ENCODE assay signal across 7 mouse cellular contexts in genomic region chr6:149409845-149410244, GRCm38 (mm10). TPM values are rescaled to one million over a fixed set of nuclear protein-coding genes. Genes with fewer than 3 reads are reported as not detected.
A peak's percentile ranks its signal among the peaks of the same experiment; 100 is the strongest.
DNase-seq lines count a peak whose midpoint lies in the region; ATAC-seq and TF ChIP-seq lines count a peak whose summit lies in the region.

No protein-coding gene starts in this region.

- no peak for DNase-seq in lung, embryonic 14.5 days
- DNase-seq in lung, adult 2 months = no peak
- no peak for DNase-seq in limb, embryonic 10.5 days (ENCODE audit: low spot score)
- DNase-seq in retina, postnatal 1 day = peak; percentile 12
- DNase-seq in layer of hippocampus, adult 9-11 months = no peak
- DNase-seq in gastrocnemius, postnatal 10 days = no peak

- no peaks in the 10 kb centered on the region for H3K36me3 ChIP-seq in lung, embryonic 14.5 days (ENCODE audit: insufficient read depth)
- H3K36me3 ChIP-seq in limb, embryonic 10.5 days = no peaks in the 10 kb centered on the region

- H3K9me3 ChIP-seq in lung, embryonic 14.5 days (ENCODE audit: low read depth, low read length) = no peaks in the 10 kb centered on the region
- H3K9me3 ChIP-seq in limb, embryonic 10.5 days (replicated peaks) = no peaks in the 10 kb centered on the region

- H3K4me1 ChIP-seq in lung, embryonic 14.5 days (ENCODE audit: insufficient read depth) = peaks cover 3% of the 10 kb centered on the region; the same call in 1 of the 2 replicates
- no peaks in the 10 kb centered on the region for H3K4me1 ChIP-seq in lung, adult 2 months (ENCODE audit: control insufficient read depth, insufficient read depth, low read length)
- 0 out of 2 replicates have a peak, but pooled peaks cover 2% of the 10 kb centered on the region for H3K4me1 ChIP-seq in embryonic fibroblast, embryonic 13.5 days (ENCODE audit: control insufficient read depth, insufficient read depth, low read length)
- H3K4me1 ChIP-seq in limb, embryonic 10.5 days = peaks cover 11% of the 10 kb centered on the region

- no peak overlapping the region for H3K9ac ChIP-seq in lung, embryonic 14.5 days

- WGBS in lung, embryonic 14.5 days = 17% methylated on average over 4 of the region's 4 CpGs
- 26% methylated on average over 4 of the region's 4 CpGs for WGBS in lung, adult 2 months
- 14% methylated on average over 4 of the region's 4 CpGs for WGBS in limb, embryonic 10.5 days

- no peak for TF ChIP-seq CTCF in lung, embryonic 14.5 days (IDR thresholded peaks at IDR 0.05; ENCODE audit: low read depth)
- no peak for TF ChIP-seq CTCF in lung, adult 2 months (IDR thresholded peaks at IDR 0.05; ENCODE audit: insufficient read depth, low read length)
- no peak for TF ChIP-seq CTCF in embryonic fibroblast, embryonic 13.5 days (IDR thresholded peaks at IDR 0.05; ENCODE audit: borderline replicate concordance, insufficient read depth, low read length)

- no peak overlapping the region for H3K27ac ChIP-seq in lung, embryonic 14.5 days (ENCODE audit: low read depth)
- H3K27ac ChIP-seq in embryonic fibroblast, embryonic 13.5 days (ENCODE audit: insufficient read depth, low read length) = no peak overlapping the region
- no peak overlapping the region for H3K27ac ChIP-seq in limb, embryonic 10.5 days

- peak overlapping the region; percentile 78 for H3K4me2 ChIP-seq in lung, embryonic 14.5 days

- ATAC-seq in lung, embryonic 14.5 days (ENCODE audit: insufficient read depth) = no peak

- TF ChIP-seq POLR2A in lung, adult 2 months (IDR thresholded peaks at IDR 0.05; ENCODE audit: borderline replicate concordance, extremely low read depth, low read depth, low read length) = no peak
- no peak for TF ChIP-seq POLR2A in embryonic fibroblast, embryonic 13.5 days (IDR thresholded peaks at IDR 0.05; ENCODE audit: low read depth, low read length)

- no peaks in the 10 kb centered on the region for H3K27me3 ChIP-seq in lung, embryonic 14.5 days (ENCODE audit: insufficient read depth, low read length)
- H3K27me3 ChIP-seq in limb, embryonic 10.5 days (ENCODE audit: low read depth, poor library complexity, severe bottlenecking) = no peaks in the 10 kb centered on the region

- H3K4me3 ChIP-seq in lung, embryonic 14.5 days (ENCODE audit: low read depth, low read length) = peak overlapping the region; percentile 61
- no peak overlapping the region for H3K4me3 ChIP-seq in lung, adult 2 months (replicated peaks; ENCODE audit: extremely low read depth, low read depth, low read length)
- peak overlapping the region; percentile 55 for H3K4me3 ChIP-seq in embryonic fibroblast, embryonic 13.5 days (ENCODE audit: insufficient read depth, low read length)
- H3K4me3 ChIP-seq in limb, embryonic 10.5 days = peak overlapping the region; percentile 64

RNA-seq across cellular contexts. Expression of gene Bicd1, which starts 1.2 kb away (rescaled TPM):
- 7.3 and 8.5 TPM in 2 replicates for polyA plus RNA-seq in lung, embryonic 14.5 days (2014; fragmentation: Nextera tagmentation; extraction: Ambion mirVana)
- 0.61 and 0.79 TPM in 2 replicates for polyA plus RNA-seq in lung, adult 2 months (2012; rRNA removed)
- polyA plus RNA-seq in embryonic fibroblast, embryonic 13.5 days (2011; ENCODE audit: insufficient read length, low read depth, missing spikeins) = 2.9 and 3.3 TPM in 2 replicates
- 5.0 and 5.6 TPM in 2 replicates for polyA plus RNA-seq in limb, embryonic 10.5 days (2016; fragmentation: Nextera tagmentation; extraction: Ambion mirVana)
- total RNA-seq in gastrocnemius, postnatal 10 days (2021) = 1 to 10 TPM; 1.2 to 1.7 TPM
